Mouse (Mus musculus) megakaryocyte, embryonic 14.5 days (primary cell): Measurements from ENCODE around the gene Cnga1.

Experiments
- FLI1 ChIP-seq: IDR thresholded peaks from 2 replicates; pipeline ENCODE4 v1.6.1; 2012; ENCODE audit warnings: low read length, inconsistent platforms, mixed read lengths
- GATA1 ChIP-seq: IDR thresholded peaks from 3 replicates; pipeline ENCODE4 v1.6.1; 2012; ENCODE audit warnings: mixed read lengths, low read length, inconsistent platforms, borderline replicate concordance

DNA sequence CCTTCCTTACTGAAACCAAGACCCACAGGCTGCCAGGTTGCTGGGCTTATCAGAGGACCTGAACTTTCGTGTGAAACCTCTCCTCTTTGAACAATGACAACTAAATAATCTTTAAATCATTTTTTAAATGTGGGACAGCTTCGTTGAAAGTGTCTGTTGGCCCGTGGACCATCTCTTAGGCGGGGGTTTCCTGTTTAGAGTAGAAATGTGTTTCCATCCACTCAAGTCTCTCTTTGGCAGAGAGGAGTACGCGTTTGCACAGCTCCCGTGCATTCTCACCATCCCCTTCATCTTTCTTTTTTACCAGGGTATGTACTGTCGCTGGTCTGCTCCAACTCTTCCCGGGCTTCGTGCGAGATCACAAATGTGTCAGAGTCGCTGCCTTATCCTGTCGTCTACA is 14.3 kb upstream of the Cnga1 start:
- TF ChIP-seq GATA1 = no peak
- no peak for TF ChIP-seq FLI1
